Mouse (Mus musculus): ENCODE measurements at regions not wholly inside any gene's neighbourhood (a gene's known extent, or its start where the extent isn't known, plus 50 kb on each side); places are given as distances from the start of the nearest gene placed in this dataset.

GRCm38 (mm10) chr15:58728264-58728663 lies 160.8 kb upstream of the Gm49356 start:
- no peak for TF ChIP-seq POLR2A (IDR thresholded peaks at IDR 0.05; ENCODE audit: low read depth, low read length)
- TF ChIP-seq ZNF384 (IDR thresholded peaks at IDR 0.05; ENCODE audit: low read depth, low read length), result no peak
- TF ChIP-seq CTCF (conservative IDR thresholded peaks at IDR 0.05 in 1 of 2, IDR thresholded peaks at IDR 0.05 in 1 of 2; ENCODE audit: low read depth in 2 of 2, low read length in 2 of 2), result no peak
- TF ChIP-seq TBP (conservative IDR thresholded peaks at IDR 0.05; ENCODE audit: low read depth, low read length), result no peak
- TF ChIP-seq EP300 (IDR thresholded peaks at IDR 0.05; ENCODE audit: low read length), result no peak
- no peak for TF ChIP-seq USF1 (IDR thresholded peaks at IDR 0.05; ENCODE audit: low read depth, low read length)
- TF ChIP-seq SMC3 (IDR thresholded peaks at IDR 0.05; ENCODE audit: low read depth, low read length), result no peak
- TF ChIP-seq ETS1 (conservative IDR thresholded peaks at IDR 0.05; ENCODE audit: low read depth, low read length), result no peak
- no peak for TF ChIP-seq RAD21 (IDR thresholded peaks at IDR 0.05; ENCODE audit: low read depth, low read length)
- no peak for TF ChIP-seq RCOR1 (conservative IDR thresholded peaks at IDR 0.05; ENCODE audit: low read depth, low read length)
- no peak for TF ChIP-seq ZKSCAN1 (IDR thresholded peaks at IDR 0.05; ENCODE audit: borderline replicate concordance, low read depth, low read length)
- no peak for TF ChIP-seq HCFC1 (IDR thresholded peaks at IDR 0.05; ENCODE audit: low read depth, low read length)
